Mouse (Mus musculus): Measurements from ENCODE around the gene Gm10377. TPM values are rescaled to one million over a fixed set of nuclear protein-coding genes. Genes with fewer than 3 reads are reported as not detected.
"Not testable (repeated sequence)": the region's sequence is repeated elsewhere in the genome, so short reads cannot be mapped to it uniquely, and the experiment has no call there.

Gene Gm10377
- total RNA-seq (2014; rRNA removed) (not detected in 2 replicates), polyA plus RNA-seq (2015; fragmentation: Nextera tagmentation; extraction: Ambion mirVana) (not detected in 2 replicates)

GRCm38 (mm10) chr14:42797887-42798286 is at the start of gene Gm10377:
Gene Gm10377 (minus strand): TSS chr14:42797987.
- H3K4me3 ChIP-seq (ENCODE audit: low read depth, low read length); H3K36me3 ChIP-seq (ENCODE audit: insufficient read depth, low read length); H3K4me2 ChIP-seq (ENCODE audit: low read depth, low read length, poor library complexity, severe bottlenecking); H3K9ac ChIP-seq (replicated peaks; ENCODE audit: low read length, poor library complexity, severe bottlenecking); H3K9me3 ChIP-seq (ENCODE audit: low read length); ATAC-seq (ENCODE audit: low FRiP score); H3K27me3 ChIP-seq (ENCODE audit: insufficient read depth, low read length); H3K27ac ChIP-seq (ENCODE audit: low read depth, low read length); H3K4me1 ChIP-seq (ENCODE audit: insufficient read depth, low read length); DNase-seq (ENCODE audit: low spot score): not testable (repeated sequence)

GRCm38 (mm10) chr14:42768721-42769120 is 29.1 kb downstream of the Gm10377 start, which contains the start of gene Gm3015:
Gene Gm3015 (minus strand): TSS chr14:42768821.
- not testable (repeated sequence) for H3K27ac ChIP-seq (ENCODE audit: low read depth, low read length); DNase-seq (ENCODE audit: low spot score); H3K27me3 ChIP-seq (ENCODE audit: insufficient read depth, low read length); H3K4me3 ChIP-seq (ENCODE audit: low read depth, low read length); H3K36me3 ChIP-seq (ENCODE audit: insufficient read depth, low read length); H3K9ac ChIP-seq (replicated peaks; ENCODE audit: low read length, poor library complexity, severe bottlenecking); H3K4me2 ChIP-seq (ENCODE audit: low read depth, low read length, poor library complexity, severe bottlenecking); ATAC-seq (ENCODE audit: low FRiP score); H3K4me1 ChIP-seq (ENCODE audit: insufficient read depth, low read length); H3K9me3 ChIP-seq (ENCODE audit: low read length)
- no CpG with 5 or more reads among the region's 1 CpGs for WGBS

Other genes starting within 250 kb of the Gm10377 start
- gene Gm17124, start 198.1 kb downstream of the Gm10377 start, total RNA-seq (2014; rRNA removed), result not detected in 2 replicates
- not detected in 2 replicates for gene Gm17124, start 198.1 kb downstream of the Gm10377 start, polyA plus RNA-seq (2015; fragmentation: Nextera tagmentation; extraction: Ambion mirVana)
- not detected in 2 replicates for gene Gm3633, start 156.1 kb downstream of the Gm10377 start, total RNA-seq (2014; rRNA removed)
- gene Gm3633, start 156.1 kb downstream of the Gm10377 start, polyA plus RNA-seq (2015; fragmentation: Nextera tagmentation; extraction: Ambion mirVana), result not detected in 2 replicates
- not detected in 2 replicates for gene Gm10378, start 142.0 kb downstream of the Gm10377 start, total RNA-seq (2014; rRNA removed)
- gene Gm10378, start 142.0 kb downstream of the Gm10377 start, polyA plus RNA-seq (2015; fragmentation: Nextera tagmentation; extraction: Ambion mirVana), result not detected in 2 replicates
- not detected in 2 replicates for gene Gm3015, start 29.2 kb downstream of the Gm10377 start, total RNA-seq (2014; rRNA removed)
- gene Gm3015, start 29.2 kb downstream of the Gm10377 start, polyA plus RNA-seq (2015; fragmentation: Nextera tagmentation; extraction: Ambion mirVana), result not detected in 2 replicates
- gene Gm21977, start 55.5 kb upstream of the Gm10377 start, total RNA-seq (2014; rRNA removed), result not detected in 2 replicates
- gene Gm21977, start 55.5 kb upstream of the Gm10377 start, polyA plus RNA-seq (2015; fragmentation: Nextera tagmentation; extraction: Ambion mirVana), result not detected in 2 replicates
- not detected in 2 replicates for gene Gm8082, start 195.6 kb upstream of the Gm10377 start, total RNA-seq (2014; rRNA removed)
- gene Gm8082, start 195.6 kb upstream of the Gm10377 start, polyA plus RNA-seq (2015; fragmentation: Nextera tagmentation; extraction: Ambion mirVana), result not detected in 2 replicates
- gene Gm10376, start 217.6 kb upstream of the Gm10377 start, total RNA-seq (2014; rRNA removed), result not detected in 2 replicates
- not detected in 2 replicates for gene Gm10376, start 217.6 kb upstream of the Gm10377 start, polyA plus RNA-seq (2015; fragmentation: Nextera tagmentation; extraction: Ambion mirVana)